Mouse (Mus musculus): ENCODE results near the gene Cars.
"Not testable (repeated sequence)": the region's sequence is repeated elsewhere in the genome, so short reads cannot be mapped to it uniquely, and the experiment has no call there.

Gene Cars

DNA sequence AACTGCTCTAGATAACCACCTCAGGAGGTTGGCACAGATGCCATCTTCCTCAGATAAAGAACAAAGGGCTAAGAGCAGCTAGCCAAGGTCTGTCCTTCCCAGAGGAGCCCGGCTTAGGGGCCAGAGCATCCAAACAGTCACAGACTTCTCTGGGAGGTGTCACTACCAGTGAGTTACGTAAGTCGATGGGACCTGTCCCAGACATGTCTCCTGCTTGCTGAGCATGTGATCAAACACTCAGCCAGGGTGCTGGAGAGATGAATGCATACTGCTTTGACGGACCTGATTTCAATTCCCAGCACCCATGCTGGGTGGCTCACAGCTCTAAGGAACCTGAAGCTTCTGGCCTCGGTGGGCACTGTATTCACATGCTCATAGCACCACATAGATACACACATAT is 12.3 kb downstream of the Cars start:
- no peak for DNase-seq (ENCODE audit: low spot score)

DNA sequence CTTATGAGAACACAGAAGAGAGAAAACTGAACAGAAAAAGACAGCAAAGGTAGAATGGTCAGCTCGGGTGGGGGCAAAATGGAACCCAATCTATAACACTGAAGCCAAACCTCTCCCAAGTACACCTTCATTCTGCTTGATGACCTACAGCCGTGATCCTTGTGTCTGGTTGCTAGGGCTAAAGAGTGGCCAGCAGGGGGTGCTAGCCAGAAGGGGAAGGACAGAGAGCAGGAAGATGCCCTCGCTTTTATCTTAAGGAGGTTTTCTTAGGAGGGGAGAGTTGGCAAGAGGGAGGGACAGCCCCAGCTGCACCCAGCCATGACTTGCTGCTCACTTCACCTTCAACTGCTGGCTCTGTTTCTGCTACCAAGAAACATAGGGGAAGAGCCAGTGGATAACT is 15.9 kb downstream of the Cars start:
- peak; percentile 34 for DNase-seq (ENCODE audit: low spot score)

DNA sequence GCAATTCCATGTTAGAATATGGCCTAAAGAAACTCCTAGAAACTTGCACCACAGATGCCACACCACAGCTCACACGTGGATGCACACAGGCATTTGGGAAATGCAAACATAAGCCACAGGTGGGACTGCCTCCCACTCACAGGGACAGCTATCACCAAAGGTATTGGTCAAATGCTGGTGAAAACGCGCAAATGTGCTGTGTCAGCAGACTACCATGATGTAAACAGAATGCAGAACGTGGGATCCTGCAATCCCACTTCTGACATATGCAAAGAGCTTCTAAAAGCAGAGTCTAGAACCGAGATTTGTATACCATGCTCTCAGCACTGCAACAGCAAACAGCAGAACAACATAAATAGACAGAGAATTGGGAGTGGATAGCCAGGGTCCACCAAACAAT is 16.9 kb downstream of the Cars start:
- DNase-seq (ENCODE audit: low spot score), result no peak

DNA sequence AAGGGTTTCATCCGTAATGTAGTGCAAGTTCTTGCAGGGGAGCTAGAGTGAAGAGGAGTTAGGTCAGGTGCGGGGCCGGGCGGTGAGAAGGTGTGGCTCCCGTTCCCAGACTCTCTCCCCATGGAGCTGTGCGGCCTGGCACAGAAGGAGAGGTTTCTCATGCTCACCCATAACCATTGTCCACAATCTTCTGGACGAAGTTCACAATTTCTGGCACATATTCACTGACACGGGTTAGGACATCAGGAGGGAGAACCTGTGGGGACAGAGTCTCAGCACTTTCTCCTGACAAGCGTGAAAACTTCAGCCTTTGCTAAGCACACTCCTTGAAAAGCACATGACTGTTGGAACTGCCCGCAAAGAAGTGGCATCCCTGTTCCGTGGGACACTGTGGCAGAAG is 24.1 kb downstream of the Cars start:
- DNase-seq (ENCODE audit: low spot score), result no peak

DNA sequence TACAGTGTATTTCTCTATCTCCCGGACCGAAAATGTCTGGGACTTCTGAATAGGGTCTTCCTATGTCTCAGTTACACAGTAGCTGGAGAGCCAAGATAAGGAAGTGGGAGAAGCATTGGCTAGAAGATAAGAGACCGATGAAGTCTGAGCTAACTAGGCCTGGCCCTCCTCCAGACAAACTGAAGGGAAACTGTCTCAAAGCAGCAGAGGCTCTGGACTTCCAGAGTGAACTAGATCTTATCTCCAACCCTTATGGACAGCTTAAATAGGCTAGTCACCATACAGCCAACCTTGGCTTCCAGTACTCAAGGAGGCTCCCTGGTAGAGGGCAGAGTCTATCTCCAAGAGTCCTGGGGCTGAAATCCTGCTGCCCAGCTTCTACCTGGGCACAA is 34.2 kb downstream of the Cars start:
- no peak for DNase-seq (ENCODE audit: low spot score)

DNA sequence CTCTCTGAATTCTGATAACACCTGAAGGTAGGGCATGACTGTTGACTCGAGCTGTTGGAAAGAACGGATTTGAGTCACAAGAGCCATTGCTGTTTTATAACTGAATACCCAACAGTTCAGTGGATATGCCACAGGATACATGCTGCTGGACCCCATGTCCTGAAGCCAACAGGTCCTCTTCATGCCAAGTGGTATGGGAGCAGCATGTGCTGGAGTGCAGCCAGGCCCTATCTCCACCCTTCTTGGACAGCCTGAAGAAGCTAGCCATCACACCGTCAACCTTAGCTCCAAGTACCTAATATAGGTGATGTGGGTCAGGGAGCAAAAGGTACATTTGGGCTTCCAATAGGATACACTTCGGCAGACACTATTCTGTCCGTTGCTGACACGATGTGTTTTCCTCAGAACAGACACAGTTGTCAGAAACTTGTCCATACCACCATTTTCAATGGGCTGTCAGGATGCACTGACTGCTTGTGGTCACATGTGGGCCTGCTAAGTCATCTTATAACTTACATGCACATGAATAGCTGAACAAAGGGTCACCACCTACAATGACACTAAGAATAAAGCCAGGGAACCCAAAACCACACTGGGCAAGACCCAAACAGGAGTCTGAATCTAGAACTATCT is 34.8 kb downstream of the Cars start:
- peak; percentile 18 for DNase-seq (ENCODE audit: low spot score)

DNA sequence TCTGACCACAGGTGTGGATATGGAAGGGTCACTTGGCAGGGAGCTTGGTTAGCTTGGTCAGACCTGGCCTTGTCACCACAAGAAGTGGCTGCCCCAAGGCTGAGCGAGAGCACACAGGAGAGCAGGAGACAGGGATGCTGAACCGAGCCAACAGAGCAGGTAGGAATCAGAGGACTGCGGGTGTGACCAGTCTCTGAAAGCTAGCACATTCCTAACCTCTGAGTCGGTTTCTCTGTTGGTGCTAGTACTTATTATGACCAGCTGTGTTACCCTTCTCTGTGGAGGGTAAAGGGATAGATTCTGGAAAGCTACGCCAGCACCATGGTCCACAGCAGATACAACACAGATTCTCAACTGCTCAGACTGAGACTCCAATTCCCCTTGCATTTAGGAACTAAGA is 36.1 kb downstream of the Cars start:
- no peak for DNase-seq (ENCODE audit: low spot score)

DNA sequence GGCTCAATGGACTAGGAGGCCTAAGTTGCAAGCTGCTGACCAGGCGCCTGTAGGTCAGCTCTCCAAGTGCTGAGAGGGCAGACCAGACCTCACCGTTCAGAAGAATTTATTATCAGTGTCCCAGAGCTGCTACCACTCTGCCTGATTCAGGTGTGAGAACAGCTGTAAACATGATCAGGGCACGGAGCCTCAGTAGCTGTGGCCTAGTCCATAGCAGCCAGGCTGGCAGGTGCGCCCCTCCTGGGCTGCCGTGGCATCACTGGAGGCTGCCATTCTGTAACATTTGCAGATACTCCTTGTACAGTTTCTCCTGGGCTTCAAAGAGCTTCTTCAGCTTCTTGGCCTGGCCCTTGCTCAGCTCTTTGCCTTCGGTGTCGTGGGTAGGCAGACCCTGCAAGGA is 42.3 kb downstream of the Cars start:
- DNase-seq (ENCODE audit: low spot score), result no peak

DNA sequence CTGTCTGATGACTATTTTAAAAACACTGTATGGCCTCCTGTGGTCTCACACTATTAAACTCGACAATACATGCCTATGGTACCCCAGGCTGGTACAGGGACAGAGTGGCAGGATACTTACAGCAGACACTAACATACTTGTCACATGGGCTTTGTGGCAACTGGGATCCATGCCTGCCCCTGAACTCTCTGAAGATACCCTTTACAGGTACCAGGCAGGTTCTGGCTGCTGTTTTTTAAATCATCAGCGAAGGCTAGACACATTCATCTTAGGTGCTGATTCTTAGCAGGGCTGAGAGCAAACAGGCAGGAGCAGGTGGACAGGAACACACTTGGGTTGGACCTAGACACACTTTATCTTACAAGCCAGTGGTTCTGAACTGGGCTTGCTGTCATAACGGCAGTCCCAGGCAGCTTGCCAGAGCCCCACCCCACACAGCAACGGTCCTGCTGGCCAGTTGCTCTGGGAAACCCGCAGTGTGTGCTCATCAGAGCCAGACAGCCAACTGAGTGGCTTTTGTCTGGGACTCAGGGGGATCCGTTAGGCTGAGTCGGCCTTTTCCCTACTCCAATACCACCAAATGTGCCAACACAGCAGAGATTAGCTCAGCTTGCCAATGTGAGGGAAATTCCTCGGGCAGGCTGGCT is 42.8 kb downstream of the Cars start:
- no peak for DNase-seq (ENCODE audit: low spot score)

DNA sequence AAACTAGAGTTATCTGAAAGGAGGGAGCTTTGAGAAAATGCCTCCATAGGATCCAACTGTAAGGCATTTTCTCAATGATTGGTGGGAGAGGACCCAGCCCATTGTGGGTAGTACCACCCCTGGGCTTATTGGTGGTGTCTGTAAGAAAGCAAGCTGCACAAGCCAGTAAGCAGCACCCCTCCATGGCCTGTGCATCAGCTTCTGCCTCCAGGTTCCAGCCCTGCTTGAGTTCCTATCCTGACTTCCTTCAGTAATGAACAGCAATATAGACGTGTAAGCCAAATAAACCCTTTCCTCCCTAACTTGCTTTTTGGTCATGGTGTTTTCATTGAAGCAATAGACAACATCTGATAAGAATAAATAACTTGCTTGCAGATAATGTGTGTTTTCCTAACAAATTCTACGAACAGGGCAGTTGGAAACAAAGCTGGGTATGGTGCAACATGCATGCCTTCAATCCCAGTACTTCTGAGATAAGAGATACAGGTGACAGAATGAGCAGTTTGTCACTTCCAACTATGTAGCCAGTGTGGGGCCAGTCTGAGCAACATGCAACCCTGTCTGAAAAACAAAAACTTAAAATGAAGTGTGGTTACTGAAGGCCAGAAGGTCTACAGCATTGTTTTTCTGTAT is 50.2 kb downstream of the Cars start:
- no peak for DNase-seq (ENCODE audit: low spot score)

DNA sequence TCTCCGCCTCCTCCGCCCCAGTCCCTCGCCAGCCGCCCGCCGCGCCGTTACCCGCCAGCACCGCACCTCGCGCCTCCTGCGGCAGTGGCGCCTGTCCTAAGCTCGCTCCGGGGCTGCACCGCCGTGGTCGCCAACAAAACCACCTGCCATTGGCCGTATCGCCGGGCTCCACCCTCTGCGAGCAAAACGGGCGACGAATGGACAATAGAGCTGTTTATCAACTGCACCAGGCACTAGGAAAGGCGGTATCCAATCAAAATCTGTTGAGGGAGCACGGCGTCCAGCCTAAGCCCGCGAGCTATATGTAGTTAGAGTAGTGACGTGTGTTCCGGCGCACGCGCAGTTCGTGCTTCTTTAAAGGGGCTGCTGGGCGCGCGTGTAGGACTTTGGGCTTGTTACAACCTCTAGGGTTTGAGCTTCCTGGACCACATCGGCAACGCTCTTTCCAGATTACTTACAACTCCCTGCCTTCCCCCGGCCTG is 50.9 kb downstream of the Cars start, which contains the start of gene Nap1l4:
TSS of gene Nap1l4 (minus strand) at position 131 of the 482 bp plus-strand sequence.
- peak; percentile 99 for DNase-seq (ENCODE audit: low spot score)

DNA sequence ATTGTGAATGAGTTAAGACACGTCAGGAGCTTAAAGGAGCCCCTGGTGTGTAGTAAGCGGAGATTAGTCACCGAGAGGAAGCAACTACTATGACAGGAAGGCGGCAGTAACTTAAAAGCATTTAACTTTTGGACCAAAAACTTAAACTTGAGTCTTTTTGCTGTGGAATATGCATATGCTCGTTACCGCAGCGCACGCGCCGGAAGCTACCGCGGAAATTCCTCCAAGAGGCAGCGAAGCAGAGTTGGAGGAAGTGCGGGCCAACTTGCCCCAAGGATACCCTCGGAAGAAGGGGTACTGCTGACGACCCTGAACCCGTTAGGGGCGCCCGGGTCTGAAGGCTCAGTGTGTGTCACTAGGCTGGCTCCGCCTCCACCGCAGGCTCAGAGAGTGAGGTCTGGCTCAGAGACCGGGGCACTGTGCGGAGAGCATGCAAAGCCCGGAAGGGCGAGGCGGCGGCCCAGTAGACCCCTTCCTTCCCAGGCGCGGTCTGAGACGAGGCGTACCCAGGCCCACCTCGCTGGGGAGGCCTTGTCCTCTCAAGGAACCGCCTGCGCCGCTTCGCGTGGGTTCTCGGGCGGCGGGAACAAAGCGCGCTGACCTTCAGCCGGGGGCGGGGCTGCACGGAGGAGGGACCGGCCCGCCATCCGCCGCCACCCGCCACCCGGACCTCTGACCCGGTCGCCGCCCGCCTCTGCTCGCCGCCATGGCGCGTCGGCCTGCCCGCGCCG is 51.5 kb downstream of the Cars start:
- DNase-seq (ENCODE audit: low spot score), result peak; percentile 83

DNA sequence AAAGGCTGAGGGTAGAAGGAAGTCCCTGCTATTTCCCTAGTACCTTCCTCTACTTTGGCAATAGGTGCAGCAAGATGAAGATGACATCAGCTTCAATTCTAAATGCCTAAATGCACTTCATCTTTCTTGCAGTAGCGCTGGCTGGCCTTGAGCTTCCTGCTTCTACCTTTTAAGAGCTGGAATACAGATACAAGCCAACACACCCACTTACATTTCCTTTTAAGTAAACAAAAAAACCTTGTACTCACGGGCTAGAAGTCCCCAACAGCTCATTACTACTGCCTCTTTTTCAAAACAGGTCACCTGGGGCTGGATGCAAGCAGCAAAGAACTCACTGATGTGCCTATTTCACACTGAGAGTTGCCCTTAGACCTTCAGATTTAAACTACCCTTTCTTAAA is 53.3 kb downstream of the Cars start:
- DNase-seq (ENCODE audit: low spot score), result no peak

DNA sequence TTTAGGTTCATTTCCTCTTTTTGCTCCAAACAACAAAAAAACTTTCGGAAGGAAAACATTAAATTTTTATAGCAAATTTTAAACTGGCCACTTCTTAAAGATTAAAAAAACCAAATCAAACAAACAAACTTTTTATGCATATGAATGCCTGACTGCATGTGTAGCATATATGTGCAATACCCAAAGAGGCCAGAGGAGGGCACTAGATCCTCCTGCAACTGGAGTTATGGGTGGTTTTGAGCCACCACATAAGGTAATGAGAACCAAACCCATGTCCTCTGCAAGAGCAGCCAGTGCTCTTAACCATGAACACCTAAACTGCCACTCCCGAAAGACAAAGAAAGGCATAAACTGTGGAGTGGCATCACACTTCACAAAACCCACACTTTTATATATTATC is 55.5 kb downstream of the Cars start:
- DNase-seq (ENCODE audit: low spot score), result no peak

DNA sequence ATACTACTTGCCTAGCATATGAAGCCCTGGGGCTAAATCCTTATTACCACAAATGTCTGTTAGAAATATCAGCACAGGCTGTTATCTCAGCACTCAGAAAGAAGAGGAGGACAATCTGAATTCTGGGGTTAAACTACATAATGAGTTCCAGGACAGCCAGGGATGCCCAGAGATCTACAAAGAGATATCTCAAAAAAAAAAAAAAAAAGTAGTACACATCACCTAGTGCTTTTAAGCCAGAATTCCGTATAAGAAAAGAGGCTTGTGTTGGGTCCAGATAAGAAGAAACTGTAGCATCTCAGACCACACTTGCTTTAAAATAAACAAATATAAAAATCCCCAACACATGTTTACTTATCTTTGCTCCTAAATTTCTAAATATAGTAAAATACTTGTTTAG is 61.2 kb downstream of the Cars start:
- DNase-seq (ENCODE audit: low spot score), result no peak

DNA sequence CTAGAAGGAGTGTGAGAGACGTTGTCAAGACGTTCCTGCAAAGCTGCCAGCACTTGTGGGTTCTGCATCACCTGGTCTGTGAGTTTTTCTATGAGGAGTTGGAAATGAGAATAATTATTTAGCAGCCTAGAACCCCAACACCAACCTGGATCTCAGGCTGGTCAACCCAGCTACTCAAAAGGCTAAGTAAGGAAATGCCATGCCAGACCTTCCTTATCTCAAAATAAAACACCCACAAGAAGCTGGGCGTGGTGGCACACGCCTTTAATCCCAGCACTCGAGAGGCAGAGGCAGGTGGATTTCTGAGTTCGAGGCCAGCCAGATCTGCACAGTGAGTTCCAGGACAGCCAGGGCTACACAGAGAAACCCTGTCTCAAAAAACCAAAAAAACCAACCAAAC is 61.7 kb downstream of the Cars start:
- DNase-seq (ENCODE audit: low spot score), result not testable (repeated sequence)

DNA sequence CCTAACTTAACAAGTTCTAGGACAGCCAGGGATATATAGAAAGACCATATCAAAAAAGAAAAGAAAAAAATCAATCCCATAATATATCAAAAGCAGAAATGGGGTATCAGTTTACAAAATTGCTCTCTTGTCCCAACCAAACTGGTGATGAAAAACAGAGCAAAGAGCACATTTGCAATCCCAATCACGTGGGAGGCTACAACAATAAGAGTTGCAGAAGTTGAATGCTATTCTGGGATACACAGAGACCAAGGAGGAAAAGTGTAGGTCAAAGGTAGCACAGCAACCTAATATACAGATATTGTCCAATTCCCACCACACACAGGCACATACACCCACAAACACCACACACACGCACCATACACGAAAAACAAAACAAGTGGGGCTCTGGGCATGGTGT is 63.6 kb downstream of the Cars start:
- DNase-seq (ENCODE audit: low spot score), result no peak

DNA sequence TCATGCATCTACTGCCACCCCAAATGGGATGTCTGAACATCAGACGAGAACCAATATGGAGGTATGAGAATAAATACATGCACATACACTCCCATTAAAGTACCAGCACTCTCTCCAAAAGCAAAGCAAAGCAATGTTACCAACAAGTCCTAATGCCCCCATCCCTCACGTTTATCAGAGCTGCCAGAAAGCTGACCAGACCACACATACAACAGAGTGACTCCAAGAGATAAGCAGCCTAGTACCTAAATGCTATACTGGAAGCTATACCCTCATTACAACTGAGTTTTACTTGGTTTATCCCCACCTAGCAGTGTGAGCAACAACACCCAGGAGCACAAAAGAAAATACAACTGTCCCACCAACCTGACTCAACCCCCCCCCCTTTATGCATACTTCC is 66.6 kb downstream of the Cars start:
- DNase-seq (ENCODE audit: low spot score), result no peak

DNA sequence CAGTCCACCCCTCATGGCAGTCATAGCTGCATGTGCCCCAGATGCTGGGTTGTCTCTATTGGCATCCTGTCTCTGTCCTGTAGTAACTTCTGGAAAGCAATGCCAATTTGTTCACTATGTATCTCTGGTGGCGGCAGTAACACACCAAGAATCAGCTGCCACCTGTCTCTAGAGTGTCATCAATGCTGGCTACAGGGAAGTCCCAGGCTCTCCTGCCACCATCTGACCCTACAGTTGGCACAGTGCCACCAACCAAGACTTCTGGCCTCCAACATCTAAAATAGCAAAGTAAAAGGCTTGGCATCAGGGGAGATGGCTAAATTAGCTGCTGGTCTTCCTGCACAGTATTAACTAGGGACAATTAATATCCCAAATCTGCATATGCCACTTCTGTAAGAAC is 67.5 kb downstream of the Cars start:
- DNase-seq (ENCODE audit: low spot score), result no peak

DNA sequence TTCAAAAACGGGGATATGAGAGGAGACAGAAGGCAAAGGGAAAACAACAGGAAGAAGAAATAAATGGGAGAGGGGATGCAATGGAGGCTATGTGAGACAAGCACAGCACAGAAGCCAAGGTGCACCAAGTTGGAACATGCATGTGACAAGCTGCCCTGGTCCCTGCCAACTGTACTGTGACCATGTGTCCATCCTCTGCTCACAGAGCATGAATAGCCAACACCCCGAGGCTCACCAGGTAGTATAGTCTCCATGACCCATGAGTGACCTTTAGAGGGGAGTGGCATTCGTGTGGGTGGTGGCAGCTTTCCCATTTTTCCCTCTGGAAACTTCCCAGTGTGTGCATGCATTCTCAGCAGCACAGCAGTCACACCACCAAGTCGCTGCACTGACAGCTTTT is 80.6 kb downstream of the Cars start:
- no peak for DNase-seq (ENCODE audit: low spot score)

DNA sequence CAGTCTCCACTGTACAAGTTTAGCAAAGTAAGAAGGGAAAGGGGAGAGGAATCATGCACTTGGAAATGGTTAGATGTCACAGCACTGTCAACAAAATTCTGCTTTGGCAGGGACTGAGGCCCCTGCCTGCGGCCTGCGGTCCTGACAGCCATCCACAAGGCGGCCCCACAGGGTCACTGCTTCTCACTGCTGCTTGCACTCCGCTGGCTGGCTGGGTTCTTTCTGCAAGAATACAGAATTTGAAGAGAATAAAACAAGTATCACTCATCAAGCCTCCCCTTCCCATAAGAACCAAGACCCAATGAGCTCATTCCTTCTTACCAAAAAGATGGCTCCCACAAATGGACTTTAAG is 85.5 kb downstream of the Cars start:
- no peak for DNase-seq (ENCODE audit: low spot score)

DNA sequence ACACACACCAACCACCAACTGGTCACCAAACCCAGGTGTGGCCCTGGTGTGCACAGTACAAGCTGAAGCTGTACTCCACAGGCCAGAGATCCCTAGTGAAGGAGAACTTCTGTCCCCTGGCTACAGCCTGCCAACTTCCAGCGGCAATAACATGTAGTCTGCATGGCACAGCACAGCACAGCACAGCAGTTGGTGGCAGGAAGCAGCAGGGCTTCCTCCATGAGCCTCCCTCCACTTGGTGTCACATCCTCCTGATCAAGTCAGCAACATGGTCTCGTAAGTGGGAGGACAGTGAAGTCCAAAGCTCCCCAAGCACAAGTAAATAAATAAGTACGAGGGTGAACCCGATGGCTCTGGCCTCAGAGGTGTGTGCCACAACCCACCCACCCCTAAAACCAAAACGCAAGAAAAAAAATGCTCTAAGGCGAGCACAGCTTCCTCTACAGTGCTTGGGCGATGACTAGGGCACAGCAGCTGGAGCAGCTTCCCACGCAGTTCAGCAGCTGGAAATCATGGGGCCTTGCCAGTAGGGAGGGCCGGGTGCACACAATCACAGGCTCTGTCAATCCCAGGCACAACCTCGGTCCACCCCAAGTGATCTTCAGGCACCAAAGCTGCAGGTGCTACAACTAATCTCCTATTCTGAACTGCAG is 86.0 kb downstream of the Cars start:
- no peak for DNase-seq (ENCODE audit: low spot score)

DNA sequence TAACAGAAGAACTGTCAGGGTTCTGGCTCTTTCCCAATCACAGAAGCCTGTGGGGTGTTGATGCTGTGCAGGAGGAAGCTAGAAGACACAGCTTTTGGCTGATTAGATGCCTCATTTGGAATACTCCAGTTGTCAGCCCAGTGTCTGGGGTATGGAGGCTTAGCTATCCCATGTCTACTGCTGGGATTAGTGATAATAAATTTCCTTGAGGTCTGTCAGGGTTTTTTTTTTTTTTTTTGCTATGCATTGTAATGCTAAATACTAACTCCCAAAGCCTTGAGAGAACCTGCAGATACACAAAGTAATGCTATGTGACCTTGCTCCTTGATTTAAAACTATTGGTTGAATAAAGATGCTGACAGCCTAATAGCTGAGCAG is 88.6 kb downstream of the Cars start:
- DNase-seq (ENCODE audit: low spot score), result no peak
